Mouse (Mus musculus) hindbrain, embryonic 14.5 days (tissue): ENCODE measurements around the gene Pax1. TPM values are rescaled to one million over a fixed set of nuclear protein-coding genes. Genes with fewer than 3 reads are reported as not detected.
A peak's percentile ranks its signal among the peaks of the same experiment; 100 is the strongest.

Experiments
- ATAC-seq: fragments of 200-750 bp; cut with Nextera tagmentation; 2 replicates; pipeline ENCODE4 v1.8.0; 2017; ENCODE audit warnings: moderate number of reproducible peaks, mild to moderate bottlenecking, moderate TSS enrichment, moderate library complexity; ENCODE audit not compliant: low FRiP score
- DNase-seq: peaks from one replicate; pipeline ENCODE4 v3.0.0-alpha.2; 2015; ENCODE audit warnings: low spot score
- H3K27ac ChIP-seq: fragments of 300-500 bp; sonication (generic); 2 replicates; pipeline ENCODE4 v1.5.1; 2014; ENCODE audit warnings: mild to moderate bottlenecking, moderate library complexity
- H3K27me3 ChIP-seq: fragments of 300-500 bp; sonication (generic); 2 replicates; pipeline ENCODE4 v1.6.1; 2014; ENCODE audit warnings: mild to moderate bottlenecking, low read length, mixed read lengths; ENCODE audit not compliant: control insufficient read depth, insufficient read depth
- H3K36me3 ChIP-seq: fragments of 300-500 bp; sonication (generic); replicated peaks from 2 replicates; pipeline ENCODE4 v1.6.1; 2014; ENCODE audit not compliant: control insufficient read depth, insufficient read depth
- H3K4me1 ChIP-seq: fragments of 300-500 bp; sonication (generic); replicated peaks from 2 replicates; pipeline ENCODE4 v1.6.1; 2014; ENCODE audit warnings: antibody characterized with exemption, low read length, mixed read lengths; ENCODE audit not compliant: control insufficient read depth, insufficient read depth
- H3K4me2 ChIP-seq: fragments of 300-500 bp; sonication (generic); replicated peaks from 2 replicates; pipeline ENCODE4 v1.6.1; 2014; ENCODE audit warnings: mild to moderate bottlenecking, moderate library complexity
- H3K4me3 ChIP-seq: fragments of 300-500 bp; sonication (generic); replicated peaks from 2 replicates; pipeline ENCODE4 v1.5.1; 2014; ENCODE audit warnings: mild to moderate bottlenecking, low read length
- H3K9ac ChIP-seq: fragments of 300-500 bp; sonication (generic); 2 replicates; pipeline ENCODE4 v1.6.1; 2014
- H3K9me3 ChIP-seq: fragments of 300-500 bp; sonication (generic); 2 replicates; pipeline ENCODE4 v1.6.1; 2016; ENCODE audit warnings: low read length; ENCODE audit not compliant: control insufficient read depth
- WGBS: fragments of 180-500 bp; shearing (Covaris S2); extraction: QIAGEN DNeasy Blood & Tissue Kit; methylation state at CpG from one replicate; pipeline ENCODE4 v1.1.7; 2014; 5-methylcytosine and 5-hydroxymethylcytosine counted together
- polyA plus RNA-seq: library from polyadenylated mRNA; unstranded; fragments of >200 nt; fragmentation: Nextera tagmentation; extraction: Ambion mirVana; gene quantifications from 2 replicates; pipeline ENCODE4 v1.2.1, GENCODE M21; 2014

The Pax1 gene
- polyA plus RNA-seq, 1 experiment from 2014 or later = not detected

- Histone ChIP-seq H3K4me2 (no peak overlapping the region), H3K27ac (no peak overlapping the region), H3K4me3 (no peak overlapping the region), H3K9ac (no peak overlapping the region), H3K4me1 (no peaks in the 10 kb centered on the region), H3K9me3 (no peaks in the 10 kb centered on the region), H3K36me3 (no peaks in the 10 kb centered on the region), H3K27me3 (peaks cover 100% of the 10 kb centered on the region)
- 0% methylated on average over 18 of the region's 18 CpGs for WGBS
- DNase-seq (no peak), ATAC-seq (no peak)
These were observed 591 bp downstream of the Pax1 start for GRCm38 (mm10) chr2:147362316-147362715.

GRCm38 (mm10) chr2:147363401-147364130 is 1.8 kb downstream of the Pax1 start:
- DNase-seq = no peak

GRCm38 (mm10) chr2:147364198-147364597 is 2.5 kb downstream of the Pax1 start:
- no peak for ATAC-seq

More at GRCm38 (mm10) chr2:147363401-147364130, 1.8 kb downstream of the Pax1 start:
- H3K36me3 ChIP-seq = no peaks in the 10 kb centered on the region
- no peaks in the 10 kb centered on the region for H3K9me3 ChIP-seq
- peaks cover 100% of the 10 kb centered on the region for H3K27me3 ChIP-seq
- H3K9ac ChIP-seq = no peak overlapping the region
- no peak overlapping the region for H3K4me2 ChIP-seq
- H3K27ac ChIP-seq = no peak overlapping the region
- WGBS = 7% methylated on average over 6 of the region's 6 CpGs
- no peak for ATAC-seq
- no peak overlapping the region for H3K4me3 ChIP-seq
- no peaks in the 10 kb centered on the region for H3K4me1 ChIP-seq

GRCm38 (mm10) chr2:147364982-147365907 is 3.5 kb downstream of the Pax1 start:
- no peak for DNase-seq
- H3K9ac ChIP-seq = no peak overlapping the region
- WGBS = under 1% methylated on average over 55 of the region's 80 CpGs

More at GRCm38 (mm10) chr2:147364198-147364597, 2.5 kb downstream of the Pax1 start:
- Histone ChIP-seq H3K9me3 (no peaks in the 10 kb centered on the region), H3K9ac (no peak overlapping the region), H3K4me2 (no peak overlapping the region), H3K27me3 (peaks cover 94% of the 10 kb centered on the region), H3K4me1 (no peaks in the 10 kb centered on the region), H3K4me3 (no peak overlapping the region), H3K36me3 (no peaks in the 10 kb centered on the region), H3K27ac (no peak overlapping the region)
- WGBS = 7% methylated on average over 6 of the region's 6 CpGs
- DNase-seq = no peak

GRCm38 (mm10) chr2:147365908-147366630 is 4.3 kb downstream of the Pax1 start:
- no peak for ATAC-seq
- no peak for DNase-seq
- Histone ChIP-seq H3K9me3 (no peaks in the 10 kb centered on the region), H3K36me3 (no peaks in the 10 kb centered on the region), H3K4me3 (no peak overlapping the region), H3K4me1 (no peaks in the 10 kb centered on the region), H3K4me2 (no peak overlapping the region), H3K27ac (no peak overlapping the region), H3K9ac (no peak overlapping the region), H3K27me3 (peaks cover 94% of the 10 kb centered on the region)
- WGBS = 2% methylated on average over 36 of the region's 36 CpGs

More at GRCm38 (mm10) chr2:147364982-147365907, 3.5 kb downstream of the Pax1 start:
- H3K27ac ChIP-seq = no peak overlapping the region
- no peaks in the 10 kb centered on the region for H3K9me3 ChIP-seq
- H3K36me3 ChIP-seq = no peaks in the 10 kb centered on the region
- peak; percentile 58 for ATAC-seq
- H3K4me1 ChIP-seq = no peaks in the 10 kb centered on the region
- peak overlapping the region; percentile 29 for H3K4me2 ChIP-seq
- peaks cover 94% of the 10 kb centered on the region for H3K27me3 ChIP-seq
- H3K4me3 ChIP-seq = peak overlapping the region; percentile 15

GRCm38 (mm10) chr2:147367246-147367820 is 5.6 kb downstream of the Pax1 start:
- no peaks in the 10 kb centered on the region for H3K9me3 ChIP-seq
- no peak overlapping the region for H3K4me2 ChIP-seq
- no peak overlapping the region for H3K27ac ChIP-seq
- H3K36me3 ChIP-seq = no peaks in the 10 kb centered on the region
- WGBS = 3% methylated on average over 12 of the region's 12 CpGs
- no peaks in the 10 kb centered on the region for H3K4me1 ChIP-seq
- H3K4me3 ChIP-seq = no peak overlapping the region
- no peak for DNase-seq
- H3K27me3 ChIP-seq = peaks cover 94% of the 10 kb centered on the region
- no peak for ATAC-seq
- no peak overlapping the region for H3K9ac ChIP-seq

- H3K4me1 ChIP-seq = no peaks in the 10 kb centered on the region
- H3K27ac ChIP-seq = no peak overlapping the region
- H3K27me3 ChIP-seq = peaks cover 94% of the 10 kb centered on the region
- WGBS = 1% methylated on average over 32 of the region's 32 CpGs
- no peak overlapping the region for H3K4me2 ChIP-seq
- no peak overlapping the region for H3K4me3 ChIP-seq
- no peak for DNase-seq
- no peak for ATAC-seq
- no peak overlapping the region for H3K9ac ChIP-seq
- H3K9me3 ChIP-seq = no peaks in the 10 kb centered on the region
- H3K36me3 ChIP-seq = no peaks in the 10 kb centered on the region
These were observed 6.3 kb downstream of the Pax1 start for GRCm38 (mm10) chr2:147367911-147368591.

GRCm38 (mm10) chr2:147369561-147369960 is 7.8 kb downstream of the Pax1 start:
- WGBS = 2% methylated on average over 9 of the region's 9 CpGs
- no peak for ATAC-seq

More at GRCm38 (mm10) chr2:147369561-147369960, 7.8 kb downstream of the Pax1 start:
- H3K9me3 ChIP-seq = no peaks in the 10 kb centered on the region
- H3K4me2 ChIP-seq = no peak overlapping the region
- H3K27ac ChIP-seq = no peak overlapping the region
- H3K36me3 ChIP-seq = no peaks in the 10 kb centered on the region
- H3K27me3 ChIP-seq = peaks cover 93% of the 10 kb centered on the region
- no peaks in the 10 kb centered on the region for H3K4me1 ChIP-seq
- H3K4me3 ChIP-seq = no peak overlapping the region
- no peak overlapping the region for H3K9ac ChIP-seq
- DNase-seq = no peak
